Mouse (Mus musculus) MEL (cell line): ENCODE data around the gene Slc5a5. TPM values are rescaled to one million over a fixed set of nuclear protein-coding genes. Genes with fewer than 3 reads are reported as not detected.

Experiments
- DNase-seq: peaks from one replicate; pipeline ENCODE4 v3.0.0; 2011; ENCODE audit warnings: low read depth, low spot score
- H3K27ac ChIP-seq: 2 replicates; pipeline ENCODE4 v1.5.1; 2012; ENCODE audit warnings: low read depth, mild to moderate bottlenecking, control low read depth, low read length, moderate library complexity; ENCODE audit not compliant: control insufficient read depth
- H3K27me3 ChIP-seq, 2 experiments: fragments of 150-350 bp in 1 of 2; sonication (generic) in 1 of 2; 2 replicates each; pipeline ENCODE4 v1.6.1; 2012; ENCODE audit warnings: low read length in 2 of 2, mild to moderate bottlenecking in 2 of 2, improper control_type of control experiment in 1 of 2, moderate library complexity in 1 of 2; ENCODE audit not compliant: insufficient read depth in 2 of 2, control insufficient read depth in 1 of 2
- H3K36me3 ChIP-seq, 2 experiments: 2 replicates each; pipeline ENCODE4 v1.6.1; 2012 to 2014; ENCODE audit warnings: low read length in 2 of 2, improper control_type of control experiment in 1 of 2, inconsistent platforms in 1 of 2, mild to moderate bottlenecking in 1 of 2; ENCODE audit not compliant: insufficient read depth in 2 of 2, control insufficient read depth in 1 of 2
- H3K4me1 ChIP-seq, 2 experiments: fragments of 150-350 bp in 1 of 2; sonication (generic) in 1 of 2; 2 replicates each; pipeline ENCODE4 v1.6.1; 2012; ENCODE audit warnings: low read length in 2 of 2, improper control_type of control experiment in 1 of 2, mild to moderate bottlenecking in 1 of 2; ENCODE audit not compliant: insufficient read depth in 2 of 2, control insufficient read depth in 1 of 2
- H3K4me3 ChIP-seq, 2 experiments: fragments of 150-350 bp in 1 of 2; sonication (generic) in 1 of 2; 2 replicates each; pipeline ENCODE4 v1.5.1; 2012; ENCODE audit warnings: low read depth in 2 of 2, low read length in 2 of 2, mild to moderate bottlenecking in 2 of 2, moderate library complexity in 2 of 2, control low read depth in 1 of 2, improper control_type of control experiment in 1 of 2; ENCODE audit not compliant: control insufficient read depth in 1 of 2, insufficient read depth in 1 of 2
- H3K79me2 ChIP-seq: 2 replicates; pipeline ENCODE4 v1.6.1; 2012; ENCODE audit warnings: mild to moderate bottlenecking, low read length, moderate library complexity; ENCODE audit not compliant: control insufficient read depth, poor library complexity, insufficient read depth
- H3K9ac ChIP-seq: 2 replicates; pipeline ENCODE4 v1.6.1; 2012; ENCODE audit warnings: low read depth, mild to moderate bottlenecking, control low read depth, low read length, moderate library complexity; ENCODE audit not compliant: control insufficient read depth, poor library complexity, severe bottlenecking
- H3K9me3 ChIP-seq: fragments of 150-350 bp; sonication (generic); replicated peaks from 2 replicates; pipeline ENCODE4 v1.6.1; 2012; ENCODE audit warnings: mild to moderate bottlenecking, low read length, improper control_type of control experiment, moderate library complexity; ENCODE audit not compliant: insufficient read depth
- CHD1 ChIP-seq: IDR thresholded peaks from 2 replicates; pipeline ENCODE4 v1.6.1; 2012; ENCODE audit warnings: low read depth, mild to moderate bottlenecking, inconsistent platforms, low read length, improper control_type of control experiment
- CHD2 ChIP-seq: IDR thresholded peaks from 2 replicates; pipeline ENCODE4 v1.6.1; 2011; ENCODE audit warnings: low read length, improper control_type of control experiment
- CTCF ChIP-seq, 3 experiments: IDR thresholded peaks in 2 of 3; conservative IDR thresholded peaks in 1 of 3; 2 replicates each; pipeline ENCODE4 v1.5.1; 2011 to 2012; ENCODE audit warnings: low read length in 3 of 3, low read depth in 2 of 3, mild to moderate bottlenecking in 2 of 3, improper control_type of control experiment in 1 of 3, inconsistent platforms in 1 of 3, mixed read lengths in 1 of 3, moderate library complexity in 1 of 3; ENCODE audit not compliant: control insufficient read depth in 1 of 3, insufficient read depth in 1 of 3, poor library complexity in 1 of 3, severe bottlenecking in 1 of 3
- EP300 ChIP-seq, 2 experiments: IDR thresholded peaks; 2 replicates each; pipeline ENCODE4 v1.6.1; 2011; ENCODE audit warnings: improper control_type of control experiment in 2 of 2, low read length in 2 of 2, low read depth in 1 of 2, mild to moderate bottlenecking in 1 of 2
- ETS1 ChIP-seq: IDR thresholded peaks from 2 replicates; pipeline ENCODE4 v1.6.1; 2012; ENCODE audit warnings: low read depth, mild to moderate bottlenecking, inconsistent platforms, low read length, improper control_type of control experiment, moderate library complexity
- GABPA ChIP-seq: IDR thresholded peaks from 2 replicates; pipeline ENCODE4 v1.6.1; 2012; ENCODE audit warnings: low read depth, mild to moderate bottlenecking, inconsistent platforms, low read length, improper control_type of control experiment, moderate library complexity
- KAT2A ChIP-seq: conservative IDR thresholded peaks from 2 replicates; pipeline ENCODE4 v1.6.1; 2012; ENCODE audit warnings: low read depth, low read length, improper control_type of control experiment, inconsistent platforms
- MAZ ChIP-seq: IDR thresholded peaks from 2 replicates; pipeline ENCODE4 v1.6.1; 2012; ENCODE audit warnings: low read depth, mild to moderate bottlenecking, inconsistent platforms, low read length, improper control_type of control experiment
- MYB ChIP-seq: IDR thresholded peaks from 2 replicates; pipeline ENCODE4 v1.6.1; 2011; ENCODE audit warnings: mild to moderate bottlenecking, low read depth, low read length, improper control_type of control experiment
- MYC ChIP-seq: IDR thresholded peaks from 2 replicates; pipeline ENCODE4 v1.6.1; 2011; ENCODE audit warnings: low read depth, mild to moderate bottlenecking, low read length, improper control_type of control experiment, moderate library complexity
- POLR2AphosphoS2 ChIP-seq: IDR thresholded peaks from 2 replicates; pipeline ENCODE4 v1.6.1; 2011; ENCODE audit warnings: low read length, improper control_type of control experiment
- RAD21 ChIP-seq: IDR thresholded peaks from 2 replicates; pipeline ENCODE4 v1.6.1; 2011; ENCODE audit warnings: mild to moderate bottlenecking, low read depth, low read length, improper control_type of control experiment
- RCOR1 ChIP-seq: IDR thresholded peaks from 2 replicates; pipeline ENCODE4 v1.6.1; 2012; ENCODE audit warnings: low read depth, mild to moderate bottlenecking, inconsistent platforms, low read length, improper control_type of control experiment
- SIN3A ChIP-seq: IDR thresholded peaks from 2 replicates; pipeline ENCODE4 v1.6.1; 2012; ENCODE audit warnings: low read length, improper control_type of control experiment, inconsistent platforms
- SMC3 ChIP-seq: IDR thresholded peaks from 2 replicates; pipeline ENCODE4 v1.6.1; 2011; ENCODE audit warnings: low read depth, low read length, improper control_type of control experiment
- TBP ChIP-seq: IDR thresholded peaks from 2 replicates; pipeline ENCODE4 v1.8.0; 2011; ENCODE audit warnings: low read depth, low read length, improper control_type of control experiment
- TCF12 ChIP-seq: IDR thresholded peaks from 2 replicates; pipeline ENCODE4 v1.6.1; 2014; ENCODE audit warnings: low read depth, mild to moderate bottlenecking, inconsistent platforms, low read length, improper control_type of control experiment, moderate library complexity
- UBTF ChIP-seq: IDR thresholded peaks from 2 replicates; pipeline ENCODE4 v1.6.1; 2012; ENCODE audit warnings: low read depth, mild to moderate bottlenecking, inconsistent platforms, low read length, improper control_type of control experiment, moderate library complexity, borderline replicate concordance; ENCODE audit not compliant: insufficient read depth
- USF1 ChIP-seq: IDR thresholded peaks from 2 replicates; pipeline ENCODE4 v1.6.1; 2014; ENCODE audit warnings: low read depth, mild to moderate bottlenecking, inconsistent platforms, low read length, improper control_type of control experiment, moderate library complexity
- USF2 ChIP-seq, 2 experiments: IDR thresholded peaks; 2 replicates each; pipeline ENCODE4 v1.6.1; 2011 to 2012; ENCODE audit warnings: improper control_type of control experiment in 2 of 2, low read length in 2 of 2, borderline replicate concordance in 1 of 2, inconsistent platforms in 1 of 2, low read depth in 1 of 2, mild to moderate bottlenecking in 1 of 2; ENCODE audit not compliant: insufficient read depth in 1 of 2
- ZC3H11A ChIP-seq: IDR thresholded peaks from 2 replicates; pipeline ENCODE4 v1.6.1; 2012; ENCODE audit warnings: low read depth, mild to moderate bottlenecking, inconsistent platforms, low read length, improper control_type of control experiment
- ZKSCAN1 ChIP-seq: IDR thresholded peaks from 2 replicates; pipeline ENCODE4 v1.6.1; 2012; ENCODE audit warnings: low read depth, mild to moderate bottlenecking, inconsistent platforms, low read length, improper control_type of control experiment, moderate library complexity
- ZMIZ1 ChIP-seq: IDR thresholded peaks from 2 replicates; pipeline ENCODE4 v1.6.1; 2012; ENCODE audit warnings: low read depth, mild to moderate bottlenecking, inconsistent platforms, low read length, improper control_type of control experiment, moderate library complexity
- ZNF384 ChIP-seq: IDR thresholded peaks from 2 replicates; pipeline ENCODE4 v1.6.1; 2012; ENCODE audit warnings: low read depth, mild to moderate bottlenecking, inconsistent platforms, low read length, improper control_type of control experiment
- polyA plus RNA-seq, 2 experiments: library from polyadenylated mRNA; stranded (reverse) in 1 of 2; unstranded in 1 of 2; fragments of >175 nt in 1 of 2; fragments of >200 nt in 1 of 2; gene quantifications; 2 replicates each; pipeline versions ENCODE4 v1.2.1 to v1.2.4; 2012; ENCODE audit warnings: low replicate concordance in 2 of 2, low read depth in 1 of 2; ENCODE audit not compliant: insufficient read length in 2 of 2, insufficient read depth in 1 of 2, missing spikeins in 1 of 2
- total RNA-seq: library from RNA; depleted of rRNA; stranded (reverse); fragments of 300-350 nt; gene quantifications from 2 replicates; pipeline ENCODE4 v1.2.3, GENCODE M21; 2012

The Slc5a5 gene
- total and polyA plus RNA-seq, 3 experiments: 0.12 to 0.36 TPM; not detected in 1

DNA sequence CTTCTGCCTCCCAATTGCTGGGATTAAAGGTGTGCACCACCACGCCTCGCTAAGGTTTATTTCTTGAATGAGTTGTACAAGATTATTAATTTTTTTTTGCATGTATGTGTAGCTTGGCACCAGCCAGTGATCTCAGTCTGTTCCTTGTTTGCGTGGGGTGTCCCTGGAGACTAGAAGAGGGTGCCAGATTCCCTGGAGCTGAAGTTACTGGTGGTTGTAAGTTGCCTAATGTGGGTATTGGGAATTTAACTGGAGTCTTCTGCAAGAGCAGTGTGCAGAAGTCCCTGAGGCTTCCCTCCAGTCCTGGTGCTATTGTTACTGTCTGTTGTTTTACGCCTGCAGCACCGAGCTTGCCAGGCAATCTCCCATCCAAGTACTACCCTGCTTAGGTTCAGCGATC lies 44.6 kb upstream of the Slc5a5 start (continued):
- TF ChIP-seq GABPA: no peak
- no peak for TF ChIP-seq SIN3A
- TF ChIP-seq ZNF384: no peak

DNA sequence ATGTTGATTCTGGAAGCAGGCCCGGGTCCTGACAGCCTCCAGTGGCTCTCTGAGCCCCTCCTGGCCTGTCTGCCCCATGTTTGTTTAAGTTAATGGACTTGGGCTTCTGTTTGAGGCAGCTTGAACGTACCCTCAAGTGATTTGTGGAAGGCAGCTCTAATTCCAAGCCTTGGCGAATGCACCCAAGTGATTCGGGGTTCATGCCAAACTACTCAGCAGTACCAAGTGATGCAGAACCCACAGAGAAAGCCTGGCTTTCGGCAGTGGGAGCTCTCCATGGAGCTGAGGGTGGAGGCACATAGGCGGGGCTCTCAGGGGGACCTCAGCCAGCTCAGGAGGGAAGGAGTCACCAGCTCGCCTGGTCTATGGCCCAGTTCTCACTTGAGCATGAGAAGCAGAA lies 42.2 kb upstream of the Slc5a5 start:
- TF ChIP-seq ZNF384 (no peak), MYB (no peak), SIN3A (no peak), CHD1 (no peak), TCF12 (no peak), ZC3H11A (no peak), RAD21 (no peak), ETS1 (no peak), USF1 (no peak), UBTF (no peak), EP300 (IDR thresholded peaks at IDR 0.05; ENCODE audit: low read depth in 1 of 2, low read length in 2 of 2) (no peak), SMC3 (no peak), ZMIZ1 (no peak), MYC (no peak), USF2 (IDR thresholded peaks at IDR 0.05; ENCODE audit: borderline replicate concordance in 1 of 2, insufficient read depth in 1 of 2, low read depth in 1 of 2, low read length in 2 of 2) (no peak), CHD2 (no peak)
- no peak overlapping the region for H3K27ac ChIP-seq
- H3K79me2 ChIP-seq: no peaks in the 10 kb centered on the region
- H3K9me3 ChIP-seq: no peaks in the 10 kb centered on the region
- no peak overlapping the region for H3K4me3 ChIP-seq
- H3K36me3 ChIP-seq: no peaks in the 10 kb centered on the region
- no peak for DNase-seq
- H3K27me3 ChIP-seq: peaks cover 7% of the 10 kb centered on the region in 2 experiments
- H3K9ac ChIP-seq: no peak overlapping the region
- no peaks in the 10 kb centered on the region for H3K4me1 ChIP-seq

DNA sequence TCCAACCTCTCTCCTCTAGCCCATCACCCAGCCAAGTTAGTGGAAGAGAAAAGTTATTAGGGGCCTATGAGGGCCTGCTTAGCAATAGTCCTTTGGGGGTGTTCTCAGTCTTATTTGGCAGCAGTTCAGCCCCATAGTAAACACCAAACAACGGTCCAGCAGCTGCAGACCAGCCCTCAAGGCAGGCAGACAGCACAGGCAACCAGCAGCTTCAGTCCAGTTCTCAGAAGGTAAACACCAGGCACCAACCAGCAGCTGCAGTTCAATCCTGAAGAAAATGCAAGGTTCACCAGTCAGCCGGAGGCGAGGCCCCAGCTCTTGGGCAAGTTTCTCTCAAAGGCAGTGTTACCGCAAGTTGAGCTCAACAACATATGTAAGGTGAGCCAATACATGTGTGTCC lies 40.5 kb upstream of the Slc5a5 start:
- H3K27ac ChIP-seq: no peak overlapping the region
- no peak overlapping the region for H3K9ac ChIP-seq
- no peak for DNase-seq
- TF ChIP-seq MAZ (no peak), POLR2AphosphoS2 (no peak), CTCF (IDR thresholded peaks at IDR 0.05 in 2 of 3, conservative IDR thresholded peaks at IDR 0.05 in 1 of 3; ENCODE audit: control insufficient read depth in 1 of 3, insufficient read depth in 1 of 3, low read depth in 2 of 3, low read length in 3 of 3, poor library complexity in 1 of 3, severe bottlenecking in 1 of 3) (no peak), EP300 (IDR thresholded peaks at IDR 0.05; ENCODE audit: low read depth in 1 of 2, low read length in 2 of 2) (no peak), ZNF384 (no peak), SIN3A (no peak), TBP (no peak), CHD1 (no peak), KAT2A (no peak), RAD21 (no peak), RCOR1 (no peak), ZKSCAN1 (no peak)
- TF ChIP-seq, all 39 proteins: peak for 0
- H3K4me1 ChIP-seq: peaks cover 6 to 7% of the 10 kb centered on the region in 2 experiments
- H3K9me3 ChIP-seq: no peaks in the 10 kb centered on the region
- H3K79me2 ChIP-seq: no peaks in the 10 kb centered on the region
- peaks cover 0 to 2% of the 10 kb centered on the region in 2 experiments; a peak in 1 of 4 replicates for H3K36me3 ChIP-seq
- no peak overlapping the region for H3K4me3 ChIP-seq
- peaks cover 2 to 4% of the 10 kb centered on the region in 2 experiments; a peak in 2 of 4 replicates for H3K27me3 ChIP-seq
